Mouse (Mus musculus): ENCODE data around the gene BC035044. TPM values are rescaled to one million over a fixed set of nuclear protein-coding genes. Genes with fewer than 3 reads are reported as not detected.
"Not testable (repeated sequence)": the region's sequence is repeated elsewhere in the genome, so short reads cannot be mapped to it uniquely, and the experiment has no call there.

The BC035044 gene
- total RNA-seq, 2 experiments from 2014 or later: 1.6 to 2.5 TPM

- DNase-seq: no peak
Measured at GRCm38 (mm10) chr6:128833046-128833445, 57.9 kb downstream of the BC035044 start.

- no peak for DNase-seq
Measured at GRCm38 (mm10) chr6:128829837-128830236, 61.1 kb downstream of the BC035044 start.

DNA sequence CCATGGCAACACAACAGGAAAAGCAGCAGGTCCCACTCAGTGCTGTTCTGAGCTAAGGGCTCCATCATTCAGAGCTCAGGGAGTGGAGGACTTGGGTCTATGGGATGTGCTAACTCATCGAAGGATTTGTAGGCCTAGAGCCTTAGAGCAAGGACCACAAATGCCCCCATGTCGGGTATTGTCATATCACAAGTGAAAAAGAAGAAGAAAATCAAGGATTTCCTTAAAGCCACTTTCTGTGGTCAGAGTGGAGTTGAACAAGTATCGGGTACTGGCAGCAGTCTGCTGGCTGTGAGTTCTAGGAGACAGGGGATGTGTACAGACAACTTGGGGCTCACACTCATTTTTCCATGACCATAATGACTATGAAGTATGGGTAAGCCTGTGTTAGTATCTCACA lies 64.1 kb downstream of the BC035044 start:
- DNase-seq: no peak

DNA sequence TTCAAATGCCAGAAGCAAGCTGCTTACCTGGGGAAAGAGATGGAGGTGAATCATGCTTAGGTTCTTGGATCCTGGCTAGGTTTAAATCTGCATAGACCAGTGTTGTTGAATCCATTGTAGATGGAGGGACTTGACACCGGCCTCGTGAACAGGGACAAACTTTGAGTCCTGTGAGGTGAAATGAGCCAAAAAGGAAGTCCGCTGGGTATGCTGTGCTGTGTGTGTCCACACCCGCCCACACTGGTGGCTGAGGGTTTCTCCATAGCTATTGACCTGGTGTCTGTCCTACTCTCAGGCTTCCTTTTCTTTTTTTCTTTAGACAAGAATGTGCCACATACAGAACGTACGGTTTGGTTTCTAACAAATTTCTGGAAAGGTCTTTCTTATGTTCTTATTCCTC lies 64.8 kb downstream of the BC035044 start, which contains the start of the genes Gm44511 and Klrb1b:
Gene Gm44511 (minus strand): TSS at position 184 of the 400 bp plus-strand sequence.
Gene Klrb1b (minus strand): TSS at position 200 of the 400 bp plus-strand sequence.
- no peak for DNase-seq

- no peak for DNase-seq
Measured at GRCm38 (mm10) chr6:128818083-128818802, 72.7 kb downstream of the BC035044 start.

DNA sequence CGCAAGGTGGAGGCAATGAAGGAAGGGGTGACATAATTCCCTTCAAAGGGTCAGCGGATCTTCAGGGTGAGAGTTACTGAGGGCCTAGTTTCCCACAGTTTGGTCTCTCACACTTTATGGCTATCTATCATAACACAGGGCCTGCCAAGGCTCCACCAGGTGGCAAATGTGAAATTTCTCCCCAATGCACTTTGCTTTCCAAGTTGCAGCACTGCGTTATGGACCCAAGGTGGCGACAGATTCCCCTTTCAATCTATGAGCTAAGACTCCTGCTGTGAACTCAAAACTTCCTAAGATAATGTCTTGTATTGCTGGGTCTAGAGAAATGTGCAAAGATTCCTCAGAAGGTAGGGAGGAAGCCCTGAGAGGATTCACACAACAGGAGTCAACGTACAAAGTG lies 82.4 kb downstream of the BC035044 start:
- DNase-seq: peak; percentile 23

- no peak for DNase-seq
Measured at GRCm38 (mm10) chr6:128807021-128807420, 83.9 kb downstream of the BC035044 start.

- DNase-seq: peak; percentile 72
Measured at GRCm38 (mm10) chr6:128804823-128805640, 85.9 kb downstream of the BC035044 start.

GRCm38 (mm10) chr6:128802999-128803857 lies 87.7 kb downstream of the BC035044 start:
- DNase-seq: peak; percentile 97

DNA sequence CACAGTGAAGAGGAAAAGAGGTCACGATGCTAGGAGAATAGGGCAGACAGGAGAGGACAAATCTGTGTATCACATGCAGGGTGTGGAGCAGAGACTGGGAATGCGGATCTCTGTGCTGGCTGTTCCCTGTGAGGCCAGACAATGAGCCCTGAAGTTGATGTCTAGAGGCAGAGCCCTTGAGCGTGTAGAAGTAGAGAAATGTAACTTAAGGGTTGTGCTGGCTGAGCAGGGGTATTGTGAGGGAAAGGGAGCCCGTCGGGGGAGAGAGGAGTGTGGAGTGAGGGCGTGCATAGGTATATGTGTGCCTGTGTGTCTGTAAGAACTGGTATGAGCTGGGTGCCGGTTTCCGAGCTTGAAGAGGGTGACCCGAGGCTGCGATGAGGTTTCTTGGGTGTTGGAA lies 88.4 kb downstream of the BC035044 start:
- DNase-seq: no peak

DNA sequence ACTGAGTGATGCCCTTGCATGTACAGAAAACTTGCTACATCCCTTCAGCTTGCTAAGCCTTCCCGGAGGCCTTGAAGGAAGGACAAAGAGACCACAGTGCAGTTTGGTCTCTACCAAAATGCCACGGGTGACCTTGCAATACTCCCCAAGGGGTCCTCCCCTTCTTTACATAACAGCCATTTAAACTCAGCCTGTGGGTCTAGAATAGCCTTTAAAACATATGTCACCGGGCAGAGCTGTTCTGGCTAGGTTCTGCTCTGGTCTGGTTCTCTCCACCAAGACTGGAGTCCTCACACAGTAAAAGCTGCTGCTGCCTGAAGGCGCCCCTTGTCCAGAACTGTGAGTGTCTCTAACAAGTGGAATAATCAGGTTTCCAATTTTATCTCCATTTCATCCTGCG lies 90.2 kb downstream of the BC035044 start:
- DNase-seq: not testable (repeated sequence)

GRCm38 (mm10) chr6:128799896-128800270 lies 91.0 kb downstream of the BC035044 start:
- DNase-seq: no peak

- DNase-seq: peak; percentile 89
Measured at GRCm38 (mm10) chr6:128799144-128799895, 91.6 kb downstream of the BC035044 start.

Small RNA genes within 50 kb of the gene (microRNA-seq; reads per million reads assigned to microRNA genes)
- not detected for gene Gm27336

Other genes starting within 250 kb of the BC035044 start
- 1 to 10 TPM; 3.6 to 6.0 TPM for gene Clec2h, start 228.7 kb downstream of the BC035044 start, total RNA-seq (2021)
- not detected for gene Klrb1, start 168.1 kb downstream of the BC035044 start, total RNA-seq (2021)
- gene Klrb1c, start 101.9 kb downstream of the BC035044 start, total RNA-seq (2021): under 1 TPM; 0.54 to 0.55 TPM
- gene Gm44511, start 64.8 kb downstream of the BC035044 start, total RNA-seq (2021): not detected
- gene Klrb1b, start 64.8 kb downstream of the BC035044 start, total RNA-seq (2021): under 1 TPM; 0.33 to 0.72 TPM
- gene Clec2i, start 3.5 kb downstream of the BC035044 start, total RNA-seq (2021): under 1 TPM; 0.30 to 0.39 TPM
- gene Clec2g, start 43.3 kb upstream of the BC035044 start, total RNA-seq (2021): 1 to 10 TPM; 4.5 to 6.2 TPM
- gene Klrb1f, start 154.8 kb upstream of the BC035044 start, total RNA-seq (2021): under 1 TPM; 0.42 to 0.48 TPM
- not detected for gene Clec2e, start 209.8 kb upstream of the BC035044 start, total RNA-seq (2021)